Mouse (Mus musculus) urinary bladder, postnatal 4 days (tissue): ENCODE data around the gene Efna4.
A peak's percentile ranks its signal among the peaks of the same experiment; 100 is the strongest.

Source experiments
- DNase-seq, 2 experiments: peaks; one replicate each; pipeline ENCODE4 v3.0.0; 2021 to 2022; ENCODE audit warnings: low spot score in 2 of 2

Efna4 gene

DNA sequence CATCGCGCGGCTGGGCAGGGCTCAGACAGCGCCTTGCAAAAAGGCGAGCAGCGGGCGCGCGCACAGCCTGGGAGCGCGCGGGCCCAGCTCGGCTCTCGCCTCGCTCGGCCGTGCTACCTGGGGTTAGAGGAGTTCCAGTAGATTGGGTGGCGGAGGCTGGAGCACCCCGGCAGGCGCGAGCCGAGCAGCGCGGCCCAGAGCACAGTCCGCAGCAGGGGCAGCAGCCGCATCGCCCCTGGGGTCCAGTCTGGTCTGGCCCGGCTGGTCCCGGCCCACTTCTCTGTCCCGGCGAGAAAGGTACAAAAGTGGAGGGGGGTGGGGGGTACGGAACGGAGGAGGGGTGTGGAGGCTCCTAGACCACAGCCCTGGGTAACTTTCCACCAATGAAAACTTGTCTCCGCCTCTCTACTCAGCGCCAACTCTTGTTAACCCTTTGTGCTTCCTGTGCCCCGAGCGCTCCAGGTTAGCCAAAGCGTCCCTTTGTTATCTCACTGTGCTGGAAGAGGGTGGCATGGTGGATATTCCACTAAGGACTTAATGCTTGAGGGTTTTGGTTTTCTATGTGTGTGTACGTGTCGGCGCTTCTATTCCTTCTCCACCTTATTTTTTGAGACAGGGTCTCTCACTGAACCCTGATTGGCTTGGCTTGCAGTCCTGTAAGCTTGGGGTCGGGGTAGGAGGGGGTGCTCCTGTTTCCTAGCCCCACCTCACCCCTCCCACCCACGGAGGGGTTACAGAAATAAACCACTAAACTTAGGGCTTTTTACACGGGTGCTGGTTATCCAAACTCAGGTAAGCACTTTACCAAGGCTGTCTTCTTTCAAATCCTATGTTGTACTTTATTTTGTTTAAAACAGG, at the start of gene Efna4:
TSS of gene Efna4 (minus strand) at position 308 of the 858 bp plus-strand sequence.
- DNase-seq, result peak in 1 of 2 experiments; percentile 54

DNA sequence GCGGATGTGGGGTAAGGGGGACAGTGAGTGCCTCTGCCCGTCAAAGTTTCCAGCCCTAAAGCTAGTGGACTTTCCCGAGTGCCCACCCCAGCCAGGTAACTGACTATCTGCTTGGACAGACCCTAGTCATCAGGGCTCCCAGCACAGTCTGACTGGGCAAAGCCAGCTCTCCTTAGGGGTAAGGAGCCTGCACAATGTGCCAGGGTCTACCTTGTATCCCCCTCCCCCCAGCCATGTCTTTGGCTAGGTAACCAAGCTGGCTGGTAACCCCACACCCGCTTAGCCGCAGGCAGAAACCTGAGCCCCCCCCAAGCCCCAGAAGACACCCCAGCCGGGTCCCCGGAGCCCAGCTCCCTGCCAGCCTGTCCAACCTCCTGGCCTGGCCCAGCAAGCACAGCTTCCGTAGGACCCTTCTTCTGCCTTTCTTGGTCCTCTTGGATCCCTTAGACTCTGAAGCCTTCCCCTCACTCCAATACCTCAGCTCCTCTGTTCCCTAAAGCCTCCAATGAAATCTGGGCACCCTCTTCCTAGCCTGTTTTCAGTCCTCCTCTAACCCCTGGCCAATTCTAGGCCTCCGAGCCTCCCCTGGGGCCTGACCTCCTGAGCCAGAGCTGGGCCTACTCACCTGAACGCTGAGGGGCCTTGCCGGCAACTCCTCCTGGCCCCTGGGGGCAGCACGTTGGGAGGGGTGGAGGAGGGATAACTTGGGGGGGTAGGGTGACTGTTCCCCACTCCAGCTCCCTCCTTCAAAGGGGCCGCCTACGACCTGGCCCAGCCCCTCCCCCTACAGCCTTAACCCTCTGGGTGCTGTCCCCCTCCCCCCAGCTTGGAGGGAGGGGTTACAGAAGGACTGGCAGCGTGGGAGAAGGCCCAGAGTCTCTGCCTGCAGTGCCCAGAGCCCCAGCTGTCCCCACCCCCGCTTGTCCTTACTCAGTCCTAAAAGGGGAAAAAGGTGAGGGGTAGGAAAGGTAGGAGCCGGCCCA, 48.9 kb upstream of the Efna4 start:
- DNase-seq, result no peak

DNA sequence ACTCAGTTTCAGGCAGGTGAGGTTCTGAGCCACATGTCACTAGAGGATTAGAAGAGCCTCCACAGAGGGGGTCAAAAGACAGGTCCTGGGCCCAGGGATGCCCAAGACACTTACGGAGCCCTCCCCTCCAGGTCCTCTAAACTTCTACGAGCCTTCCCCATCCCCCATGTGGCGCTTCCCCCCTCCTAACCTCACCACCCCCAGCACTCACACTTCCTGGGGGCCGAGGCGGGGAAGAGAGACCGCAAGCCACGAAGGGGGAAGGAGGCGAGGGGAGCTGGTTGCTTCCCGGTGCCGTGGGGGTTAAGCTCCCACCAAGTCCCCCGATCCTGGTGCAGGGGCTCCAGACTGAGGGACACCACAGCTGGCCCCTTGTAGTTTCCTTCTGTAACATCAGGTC, 47.6 kb upstream of the Efna4 start:
- no peak for DNase-seq

DNA sequence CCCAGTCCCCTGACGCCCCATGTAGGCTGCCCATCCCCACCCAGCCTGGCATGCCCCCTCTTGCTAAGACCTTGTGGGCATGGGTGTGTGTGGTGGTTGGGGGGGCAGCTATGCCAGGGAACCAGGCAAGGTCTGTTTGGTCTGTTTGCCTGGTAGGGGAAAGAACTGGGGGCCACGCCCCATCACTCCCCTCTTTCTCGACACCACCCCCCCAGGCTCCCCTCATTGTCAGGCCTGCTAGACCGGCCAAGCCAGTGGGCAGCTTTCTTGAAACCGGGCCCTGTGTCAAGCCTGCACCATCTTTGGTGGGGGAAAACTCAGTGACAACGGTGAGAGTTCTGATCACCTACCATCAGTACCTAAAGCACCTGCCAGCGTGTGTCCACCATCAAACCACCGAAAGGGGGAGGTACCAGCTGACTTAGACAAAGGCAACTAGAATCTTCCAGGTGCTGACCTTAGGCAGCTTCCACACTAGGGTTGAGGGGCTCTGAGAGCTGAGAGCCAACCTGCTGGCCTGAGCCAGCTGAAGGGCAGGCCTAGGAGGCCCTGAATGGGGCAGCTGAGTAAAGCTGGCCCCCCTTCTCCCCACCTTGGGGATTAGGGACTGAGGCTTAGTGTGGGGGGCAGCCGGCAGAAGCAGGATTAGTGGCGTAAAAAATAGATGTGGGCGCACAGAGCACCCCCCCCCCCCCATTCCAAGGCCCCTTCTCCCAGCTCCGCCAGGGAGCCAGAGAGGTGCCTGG, 46.7 kb upstream of the Efna4 start:
- DNase-seq, result no peak

DNA sequence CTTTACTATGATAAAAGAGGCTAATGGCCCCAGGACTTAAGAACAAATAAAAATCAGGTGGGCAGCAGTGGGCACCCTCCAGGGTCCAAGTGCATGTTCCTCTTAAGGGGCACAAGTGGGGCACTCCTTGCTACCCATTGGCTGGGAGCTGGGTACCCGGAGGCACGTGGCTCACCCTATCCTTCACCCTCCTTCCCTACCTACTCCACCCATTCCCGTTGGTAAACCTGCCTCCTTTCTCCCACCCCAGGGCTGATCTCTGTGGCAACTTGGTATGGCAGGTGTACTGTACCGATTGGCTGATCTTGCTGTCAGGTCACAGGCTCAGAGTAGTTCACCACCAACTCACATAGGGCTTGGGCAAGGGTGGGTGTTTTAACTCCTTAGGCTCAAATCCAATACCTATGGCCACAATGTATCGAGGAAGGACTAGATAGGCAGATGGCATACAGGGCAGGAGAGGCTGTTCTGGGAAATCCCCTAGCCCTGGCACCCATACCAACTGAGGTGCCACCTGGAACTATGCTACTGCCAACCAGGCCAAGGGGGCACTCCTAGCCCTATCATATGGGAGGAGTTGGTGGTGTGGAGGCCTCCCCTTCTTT, 45.9 kb upstream of the Efna4 start:
- DNase-seq, result no peak

DNA sequence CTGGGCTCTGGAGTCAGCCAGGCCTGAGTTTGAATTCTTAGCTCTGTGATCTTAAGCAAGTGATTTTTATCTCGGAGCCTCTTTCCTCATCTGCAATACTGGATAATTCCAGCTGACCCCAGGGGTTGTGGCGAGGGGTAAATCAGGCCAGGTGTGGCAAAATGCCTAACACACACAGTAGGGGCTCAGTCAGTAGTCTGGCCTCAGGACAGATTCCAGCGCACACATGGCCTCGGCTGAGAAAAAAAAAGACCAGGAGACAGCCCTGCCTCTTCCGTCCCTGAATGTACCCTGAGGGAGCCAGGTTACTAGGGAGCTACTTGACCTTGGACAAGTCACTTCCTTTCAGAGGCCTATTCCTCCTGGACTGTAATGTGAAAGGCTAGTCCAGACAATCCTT, 45.1 kb upstream of the Efna4 start:
- DNase-seq, result no peak

DNA sequence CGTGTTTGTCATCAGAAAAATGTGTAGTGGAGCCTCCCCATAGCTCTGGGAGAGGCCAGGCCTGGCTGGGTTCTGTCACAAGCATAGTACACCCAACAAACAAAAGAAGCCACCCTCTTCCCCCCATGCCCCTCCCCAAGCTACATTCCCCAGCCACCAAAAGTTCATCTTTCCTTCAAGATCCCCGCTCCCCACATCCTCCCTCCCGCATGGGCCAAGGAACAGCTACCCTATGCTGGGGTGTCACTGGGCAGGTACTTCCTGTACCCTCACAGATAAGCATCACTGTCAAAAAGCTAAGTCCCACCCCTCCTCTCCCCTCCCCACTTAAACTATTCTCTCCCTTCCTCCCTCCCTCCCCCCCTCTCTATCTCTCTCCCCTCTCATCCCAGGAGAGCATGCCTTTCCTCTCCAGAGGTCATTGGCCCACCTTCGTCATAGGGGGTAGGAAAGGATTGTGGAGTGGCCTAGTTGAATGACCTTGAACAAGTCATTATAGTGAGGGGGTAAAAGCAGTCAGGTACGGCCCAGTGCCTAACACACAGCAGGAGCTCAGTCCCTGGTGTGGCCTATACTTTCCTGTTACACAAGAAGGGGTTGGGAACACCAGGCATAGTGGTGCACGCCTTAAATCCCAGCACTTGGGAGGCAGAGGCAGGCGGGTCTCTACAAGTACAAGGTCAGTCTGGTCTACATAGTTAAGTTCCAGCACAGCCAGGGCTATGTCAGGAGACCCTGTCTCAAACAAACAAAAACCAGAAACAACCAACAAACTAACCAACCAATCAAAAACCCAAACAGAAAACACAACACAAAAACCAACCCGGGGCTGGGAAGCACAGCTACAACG, 44.4 kb upstream of the Efna4 start:
- DNase-seq, result no peak

DNA sequence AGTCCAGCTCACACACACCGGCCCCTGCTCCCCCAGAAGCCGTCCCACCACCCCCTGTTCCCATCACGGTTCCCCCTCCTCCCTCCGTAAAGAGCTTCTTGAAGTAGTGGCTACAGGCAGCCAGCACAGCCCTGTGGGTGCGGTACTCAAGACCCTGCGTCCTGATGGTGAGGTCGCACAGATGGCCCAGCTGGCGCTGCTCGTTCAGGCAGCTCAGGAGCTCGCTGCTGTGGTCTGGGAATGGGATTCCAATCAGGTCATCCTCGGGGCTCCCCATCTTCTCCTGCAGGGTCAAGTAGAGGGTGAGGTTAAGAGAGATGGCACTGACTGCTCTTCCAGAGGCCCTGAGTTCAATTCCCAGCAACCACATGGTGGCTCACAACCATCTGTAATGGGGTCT, 43.4 kb upstream of the Efna4 start:
- DNase-seq, result no peak

DNA sequence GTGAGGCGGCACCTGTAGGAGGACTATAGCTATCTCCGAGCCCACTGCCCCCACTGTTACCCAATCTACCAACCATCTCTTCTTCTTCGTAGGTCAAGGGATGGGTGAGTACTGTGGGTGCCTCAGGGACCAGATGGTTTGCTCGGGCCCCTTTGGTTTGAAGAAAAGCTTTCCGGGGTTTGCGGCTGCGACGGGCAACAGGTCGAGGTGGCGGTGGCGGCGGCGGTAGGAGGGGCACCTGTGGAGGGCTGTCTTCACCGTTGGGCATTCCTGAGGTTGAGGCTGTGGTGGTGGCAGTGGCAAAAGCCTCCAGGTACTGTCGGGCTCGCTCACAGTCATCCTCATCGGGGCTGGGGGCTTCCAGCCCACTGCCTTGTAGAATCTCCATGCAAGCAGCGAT, 42.9 kb upstream of the Efna4 start:
- no peak for DNase-seq

DNA sequence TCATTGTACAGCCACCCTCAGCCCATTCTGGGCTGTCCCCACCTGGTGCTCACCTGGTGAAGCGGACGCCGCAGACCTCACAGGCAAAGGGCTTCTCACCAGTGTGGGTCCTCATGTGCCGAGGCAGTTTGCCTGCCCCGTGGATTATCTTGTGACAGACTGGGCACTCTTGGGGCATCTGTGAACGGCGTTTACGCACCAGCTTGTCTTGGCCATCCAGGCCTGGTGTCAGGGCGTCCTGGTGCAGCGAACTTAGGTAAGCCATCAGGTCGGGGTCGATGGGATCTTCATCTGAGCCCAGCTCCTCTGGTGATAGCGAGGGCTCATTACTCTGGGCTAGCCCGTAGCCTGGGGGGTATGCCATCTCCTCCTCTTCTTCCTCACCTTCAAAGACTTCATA, 42.5 kb upstream of the Efna4 start:
- no peak for DNase-seq

DNA sequence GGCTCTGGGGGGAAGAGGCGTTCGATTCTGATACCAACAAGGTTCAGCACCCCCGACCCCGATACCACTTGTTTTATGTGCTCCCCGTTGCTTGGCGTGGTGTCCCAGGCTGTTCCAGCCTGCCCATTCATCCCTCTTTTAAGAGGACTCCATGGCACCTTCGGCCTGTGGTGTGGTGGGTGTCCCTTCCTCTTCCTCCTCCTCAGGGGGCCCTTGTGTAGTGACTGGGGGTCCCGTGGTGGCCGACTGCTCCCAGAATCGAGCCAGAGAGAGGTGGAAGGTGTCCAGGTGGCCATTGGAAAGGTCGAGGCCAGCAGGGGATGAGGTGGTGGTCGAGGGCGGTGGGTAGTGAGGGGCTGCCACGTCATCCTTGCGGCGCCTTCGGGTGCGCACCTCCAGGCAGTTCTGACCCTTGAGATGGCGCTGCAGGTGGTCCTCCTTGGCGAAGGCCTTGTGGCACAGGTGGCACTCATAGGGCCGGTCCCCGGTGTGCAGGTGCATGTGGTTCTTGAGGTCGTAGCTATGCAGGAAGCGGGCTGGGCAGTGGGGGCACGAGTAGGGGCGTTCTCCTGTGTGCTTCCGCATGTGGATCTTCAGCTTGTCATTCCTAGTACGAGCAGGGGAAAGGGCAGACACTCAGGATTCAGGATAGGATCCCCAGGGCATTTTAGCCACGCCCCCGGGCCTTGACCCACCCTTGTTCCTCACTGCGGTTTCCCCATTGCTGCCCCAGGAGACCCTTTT, 41.7 kb upstream of the Efna4 start:
- no peak for DNase-seq

DNA sequence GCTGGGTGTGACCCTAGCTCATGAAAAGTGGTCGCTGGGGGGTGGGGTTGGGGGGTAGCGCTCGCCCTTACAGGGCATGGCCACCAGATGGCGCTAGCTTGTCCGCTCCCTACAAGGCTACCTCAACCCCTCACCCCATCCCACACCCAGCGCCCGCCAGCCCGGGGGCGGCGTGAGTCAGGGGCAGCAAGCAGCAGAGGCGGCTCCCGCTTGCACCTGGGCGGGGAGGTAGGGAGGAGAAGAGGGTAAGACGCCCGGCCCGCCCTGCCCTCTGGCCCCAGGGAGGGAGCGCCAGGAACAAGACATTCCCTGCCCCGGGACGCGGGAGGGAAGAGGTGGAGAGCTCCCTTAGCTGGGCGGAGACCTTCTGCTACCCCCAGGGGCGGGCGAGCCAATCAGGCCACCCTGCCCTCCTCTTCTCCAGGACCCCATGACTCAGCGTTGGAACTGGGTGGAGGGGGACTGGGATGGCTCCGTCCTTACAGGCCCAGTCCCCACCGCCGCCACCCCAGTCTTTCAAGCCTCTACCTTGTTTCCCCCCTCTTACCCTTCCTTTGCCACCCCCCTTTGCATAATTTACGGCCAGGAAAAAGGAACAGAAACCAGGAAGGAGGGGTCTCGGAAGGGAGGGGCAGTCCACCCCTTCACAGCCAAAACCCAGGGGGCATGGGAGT, 40.7 kb upstream of the Efna4 start:
- peak; percentile 82 to 83 for DNase-seq

DNA sequence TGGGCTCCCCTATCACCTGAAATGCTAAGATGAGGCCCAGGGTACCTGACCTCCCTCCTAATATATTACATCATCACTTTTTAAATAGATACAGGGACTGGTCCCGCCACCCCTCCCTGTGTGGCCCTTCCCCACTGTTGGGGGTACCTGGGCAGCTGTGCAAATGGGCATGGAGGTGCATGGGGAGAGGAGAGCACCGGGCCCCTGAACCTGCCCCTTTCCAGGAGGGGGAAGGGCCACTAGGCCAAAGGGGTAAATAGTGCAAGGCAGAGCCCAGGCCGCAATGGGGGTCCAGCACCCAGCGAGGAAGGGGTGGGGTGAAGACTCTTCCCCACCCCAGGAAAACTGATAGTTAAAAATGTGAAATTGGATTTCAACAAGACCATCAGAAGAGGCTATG, 40.0 kb upstream of the Efna4 start:
- no peak for DNase-seq

DNA sequence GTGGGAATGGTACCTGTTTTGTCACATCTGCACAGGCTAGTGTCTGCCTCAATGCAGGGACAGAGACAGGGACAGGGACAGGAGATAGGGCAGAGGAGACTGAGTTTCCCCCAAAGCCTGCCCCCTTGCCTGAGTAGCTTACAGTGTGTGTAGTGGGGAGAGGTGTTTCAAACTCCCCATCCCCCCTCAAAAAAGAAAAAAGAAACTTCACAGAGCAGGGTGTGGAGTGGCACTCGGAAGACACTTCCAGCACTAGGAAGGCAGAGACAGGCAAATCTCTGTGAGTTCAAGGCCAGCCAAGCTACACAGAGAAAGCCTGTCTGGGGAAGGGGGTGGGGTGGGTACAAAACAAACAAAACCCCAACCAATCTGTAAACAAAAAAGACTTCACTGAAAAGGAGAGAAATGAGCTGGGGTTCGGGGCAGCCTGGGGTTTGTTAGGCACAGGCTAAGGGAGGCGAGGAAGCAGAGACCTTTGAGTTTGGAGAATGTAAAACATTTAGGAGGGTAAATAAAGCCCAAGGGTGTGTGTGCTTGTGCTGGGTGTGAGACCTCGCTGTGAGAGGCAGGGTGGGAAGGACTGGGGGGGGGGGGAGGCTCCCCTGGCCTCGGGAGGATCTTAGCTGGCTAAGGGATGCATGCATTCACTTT, 35.9 kb upstream of the Efna4 start:
- DNase-seq, result no peak

DNA sequence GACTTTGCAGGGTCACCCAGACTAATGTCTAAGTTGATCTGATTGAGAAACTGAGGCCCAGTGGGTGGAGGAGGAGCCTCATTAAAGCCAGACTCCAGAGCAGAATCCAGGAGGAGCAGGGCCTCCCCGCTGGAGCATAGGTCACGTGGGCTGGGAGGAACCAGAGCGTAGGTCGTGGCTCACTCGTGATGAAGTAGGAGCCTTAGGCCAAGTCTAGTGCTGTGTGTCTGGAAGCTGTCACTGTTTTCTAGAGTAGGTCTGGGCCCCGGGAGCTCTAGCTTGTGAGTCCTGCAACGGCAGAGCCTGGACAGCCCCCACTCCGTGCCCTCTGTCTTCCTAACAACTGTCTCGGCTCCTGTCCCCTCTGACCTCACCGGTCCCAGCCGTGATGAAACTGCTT, 29.5 kb upstream of the Efna4 start:
- DNase-seq, result no peak

DNA sequence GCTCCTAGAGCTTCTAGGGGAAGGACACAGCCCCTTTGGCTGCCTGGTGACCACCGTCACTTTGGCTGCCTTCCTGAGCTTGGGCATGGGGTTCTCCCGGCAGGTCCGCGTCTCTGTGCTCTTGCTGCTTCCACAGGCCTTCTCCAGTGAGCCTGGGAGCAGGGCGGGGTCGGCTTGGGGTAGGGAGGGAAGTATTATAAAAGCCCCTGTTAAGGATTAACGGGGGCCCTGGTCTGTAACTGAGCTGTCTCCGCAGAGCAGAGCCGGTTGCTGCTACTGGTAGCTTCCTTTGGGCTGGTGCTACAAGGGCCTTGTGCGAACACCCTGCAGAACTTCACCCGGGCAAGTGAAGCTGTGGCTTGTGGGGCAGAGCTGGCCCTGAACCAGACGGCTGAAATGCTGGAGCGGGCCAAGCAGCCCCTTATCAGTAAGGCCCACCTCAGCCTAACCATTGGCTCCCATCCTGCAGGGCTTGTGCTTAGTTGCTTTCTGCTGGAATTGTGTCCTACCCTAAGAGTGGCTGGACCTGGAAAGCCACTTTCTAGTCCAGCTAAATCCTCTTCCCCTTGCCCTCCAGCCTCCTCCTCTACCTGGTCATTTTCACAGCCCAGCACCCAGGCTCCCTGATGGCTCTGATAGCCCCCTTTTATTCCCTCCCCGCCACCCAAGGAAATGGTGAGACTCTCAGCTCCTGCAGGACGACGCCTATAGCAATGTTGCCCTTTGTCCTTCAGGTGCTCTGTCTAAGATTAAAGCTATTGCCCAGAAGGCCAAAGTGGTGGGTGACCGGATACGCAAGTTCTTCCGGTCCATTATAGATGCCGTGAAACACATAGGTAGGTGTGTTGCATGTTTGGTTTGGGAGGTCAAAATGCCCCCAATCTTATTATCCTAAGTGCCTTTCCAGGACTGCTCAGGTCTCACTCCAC, 27.9 kb upstream of the Efna4 start:
- no peak for DNase-seq

DNA sequence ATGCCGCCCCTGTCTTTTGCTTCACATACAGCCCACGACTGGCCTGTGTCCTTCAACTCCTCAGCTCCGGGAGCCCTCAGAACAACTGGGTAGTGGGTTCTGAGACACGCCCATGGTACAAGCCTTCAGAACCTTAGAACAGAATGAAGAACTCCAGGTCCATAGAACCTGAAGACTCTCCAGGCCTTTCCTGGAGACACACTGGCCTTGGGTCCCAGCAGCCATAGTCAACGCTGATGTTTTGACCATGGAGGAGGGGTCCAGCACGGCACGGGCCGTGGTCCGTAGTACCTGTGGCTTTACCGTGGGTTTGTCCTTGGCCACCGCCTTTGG, 27.3 kb upstream of the Efna4 start, which contains the start of gene Dcst1:
TSS of gene Dcst1 (minus strand) at position 101 of the 333 bp plus-strand sequence.
- DNase-seq, result no peak

DNA sequence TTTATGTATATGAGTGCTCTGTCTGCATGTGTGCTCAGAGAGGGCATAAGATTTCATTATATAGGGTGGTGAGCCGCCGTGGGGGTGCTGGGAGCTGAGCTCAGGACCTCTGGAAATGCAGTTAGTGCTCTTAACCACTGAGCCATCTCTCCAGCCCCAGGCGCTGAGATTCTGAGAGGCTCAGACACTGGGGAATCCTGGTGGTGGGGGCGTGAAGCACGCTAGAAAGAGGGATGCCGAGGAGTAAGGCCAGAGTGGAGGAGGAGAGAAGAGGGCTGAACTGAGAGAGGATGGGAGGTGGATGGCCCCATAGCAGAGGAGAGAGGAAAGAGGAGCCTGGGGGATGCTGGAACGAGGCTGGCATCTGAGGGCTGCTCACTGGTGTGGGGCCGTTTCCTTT, 26.8 kb upstream of the Efna4 start:
- DNase-seq, result no peak
